Mouse (Mus musculus): ENCODE measurements around the gene Traf3. TPM values are rescaled to one million over a fixed set of nuclear protein-coding genes. Genes with fewer than 3 reads are reported as not detected.

The Traf3 gene
- polyA plus RNA-seq, 3 experiments from 2014 or later = 12.6 to 15.8 (median 13.7) TPM

Other genes starting within 250 kb of the Traf3 start
- gene Ankrd9, start 187.3 kb upstream of the Traf3 start, polyA plus RNA-seq (2017; shearing (Covaris generic)) = 1 to 10 TPM in 1 of 3 experiments, under 1 TPM in 2; 0.28 to 1.4 (median 0.61) TPM
- gene Rcor1, start 127.0 kb upstream of the Traf3 start, polyA plus RNA-seq (2017; shearing (Covaris generic)) = 10 to 100 TPM; 13.6 to 19.7 (median 14.7) TPM
- gene 4930595D18Rik, start 18.1 kb downstream of the Traf3 start, polyA plus RNA-seq (2017; shearing (Covaris generic)) = 1 to 10 TPM in 2 of 3 experiments, not detected in 1; 1.4 to 1.5 TPM
- gene Amn, start 104.7 kb downstream of the Traf3 start, polyA plus RNA-seq (2017; shearing (Covaris generic)) = not detected
- 1 to 10 TPM in 1 of 3 experiments, under 1 TPM in 2; 0.19 to 1.3 (median 0.67) TPM for gene Cdc42bpb, start 211.3 kb downstream of the Traf3 start, polyA plus RNA-seq (2017; shearing (Covaris generic))
- gene Lbhd2, start 240.4 kb downstream of the Traf3 start, polyA plus RNA-seq (2017; shearing (Covaris generic)) = 1 to 10 TPM in 1 of 3 experiments, not detected in 2; 3.5 TPM